Mouse (Mus musculus): ENCODE results near the gene Omd. TPM values are rescaled to one million over a fixed set of nuclear protein-coding genes. Genes with fewer than 3 reads are reported as not detected.

Omd gene
- total RNA-seq (2023) = not detected

DNA sequence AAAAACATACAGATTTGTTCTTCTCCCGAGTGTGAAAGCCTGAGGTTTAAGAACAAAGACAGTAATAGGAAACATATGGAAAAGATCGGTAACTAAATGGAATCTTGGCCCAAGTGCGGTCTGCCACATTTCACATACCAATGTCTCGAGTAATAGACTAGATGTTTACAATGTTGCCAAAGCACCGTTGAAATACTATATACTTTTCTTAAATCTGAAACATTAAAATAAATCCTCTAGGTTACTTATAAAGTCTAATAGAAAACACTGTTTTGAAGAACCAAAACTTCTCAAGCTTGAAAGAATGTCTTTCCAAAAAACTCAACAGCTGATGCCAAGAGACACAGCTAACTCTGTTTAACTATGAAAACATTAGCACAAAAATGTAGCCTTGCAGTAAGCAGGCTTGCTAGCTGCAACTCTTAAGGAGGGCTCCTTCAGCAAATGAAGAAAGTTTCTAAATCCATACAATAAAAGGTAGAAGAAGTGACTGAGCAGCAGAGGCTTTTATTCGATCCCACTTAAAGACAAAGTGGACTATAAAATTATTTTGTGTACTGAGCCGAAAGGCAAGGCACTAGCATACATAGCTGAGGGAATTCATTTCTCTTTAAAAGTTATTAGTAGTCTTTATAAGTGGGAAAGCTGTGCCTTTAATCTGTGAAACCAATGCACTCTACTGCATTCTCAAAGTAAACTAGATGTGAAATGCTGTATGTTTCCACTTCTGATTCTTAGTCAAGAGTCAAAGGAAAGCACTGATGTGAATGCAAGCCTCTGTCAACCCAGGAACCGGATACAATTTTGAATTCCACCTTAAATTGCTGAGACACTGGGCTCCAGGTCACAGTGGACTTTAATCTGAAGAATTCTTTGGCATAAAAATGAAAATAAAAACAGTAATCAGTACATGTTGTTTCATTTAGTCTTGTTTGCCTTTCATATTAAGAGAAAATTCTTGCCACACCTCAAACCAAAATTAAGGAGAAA lies at the start of gene Omd:
Omd (plus strand) TSS at position 922 of the 990 bp plus-strand sequence.

DNA sequence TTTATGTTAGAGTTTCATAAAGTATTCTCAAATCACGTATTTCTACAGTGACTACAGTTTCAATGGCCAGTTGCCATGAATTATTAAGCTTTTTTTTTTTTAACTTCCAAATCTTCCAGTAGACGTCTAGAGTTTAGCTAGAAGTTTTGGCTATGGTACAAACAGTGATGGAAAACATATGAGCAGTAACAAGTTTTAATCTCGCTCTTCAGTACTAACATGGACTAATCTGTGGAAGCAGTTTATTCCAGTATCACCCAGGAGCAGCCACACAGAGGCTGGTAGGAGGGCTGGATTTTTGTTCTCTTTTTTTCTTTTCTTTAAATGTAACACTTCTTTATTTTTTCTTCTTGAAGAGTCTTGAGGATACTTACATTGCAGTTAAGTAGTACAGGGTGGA lies 38.0 kb upstream of the Omd start, which contains the start of gene Aspn:
Aspn (plus strand) TSS at position 165 of the 400 bp plus-strand sequence.

DNA sequence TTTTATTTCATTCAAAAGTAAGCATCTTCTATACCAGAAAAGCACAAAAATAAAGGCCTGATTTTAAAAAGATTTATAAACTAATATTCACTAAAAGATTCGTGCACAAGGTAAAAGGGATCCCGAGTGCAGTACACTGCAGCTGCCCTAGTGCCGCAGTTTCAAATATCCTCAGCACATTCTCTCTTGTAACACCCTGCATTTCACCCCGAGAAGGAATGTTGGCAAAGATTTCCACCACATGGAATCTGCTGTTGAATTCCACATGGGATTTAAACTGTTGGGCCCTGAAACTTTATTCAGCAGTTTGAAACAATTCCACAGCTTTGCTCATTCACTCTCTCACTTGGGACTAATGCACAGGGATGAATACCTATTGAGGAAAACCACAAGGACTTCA lies 25.5 kb downstream of the Omd start, which contains the start of gene Ogn:
Ogn (plus strand) TSS at position 333 of the 400 bp plus-strand sequence.

Other genes with a start within 250 kb of the Omd start
- 10 to 100 TPM; 15.3 to 18.7 TPM for gene Bicd2, start 240.9 kb upstream of the Omd start, total RNA-seq (2023)
- 1 to 10 TPM; 4.6 to 5.2 TPM for gene Ippk, start 161.2 kb upstream of the Omd start, total RNA-seq (2023)
- under 1 TPM; 0.53 to 0.80 TPM for gene Tes3-ps, start 89.1 kb upstream of the Omd start, total RNA-seq (2023)
- not detected for gene Ecm2, start 77.7 kb upstream of the Omd start, total RNA-seq (2023)
- not detected for gene Aspn, start 38.0 kb upstream of the Omd start, total RNA-seq (2023)
- gene Ogn, start 25.6 kb downstream of the Omd start, total RNA-seq (2023) = not detected
- gene Cenpp, start 70.3 kb downstream of the Omd start, total RNA-seq (2023) = 1 to 10 TPM; 6.8 to 7.1 TPM
- 1 to 10 TPM; 7.8 to 8.8 TPM for gene Nol8, start 70.6 kb downstream of the Omd start, total RNA-seq (2023)
- 10 to 100 TPM; 29.3 to 39.0 TPM for gene Iars, start 99.6 kb downstream of the Omd start, total RNA-seq (2023)
- gene Gm30302, start 216.5 kb downstream of the Omd start, total RNA-seq (2023) = not detected

Data from neutrophil, adult 59 days (primary cell).